24 mouse cellular contexts compared by ENCODE assay signal in the genomic region with DNA sequence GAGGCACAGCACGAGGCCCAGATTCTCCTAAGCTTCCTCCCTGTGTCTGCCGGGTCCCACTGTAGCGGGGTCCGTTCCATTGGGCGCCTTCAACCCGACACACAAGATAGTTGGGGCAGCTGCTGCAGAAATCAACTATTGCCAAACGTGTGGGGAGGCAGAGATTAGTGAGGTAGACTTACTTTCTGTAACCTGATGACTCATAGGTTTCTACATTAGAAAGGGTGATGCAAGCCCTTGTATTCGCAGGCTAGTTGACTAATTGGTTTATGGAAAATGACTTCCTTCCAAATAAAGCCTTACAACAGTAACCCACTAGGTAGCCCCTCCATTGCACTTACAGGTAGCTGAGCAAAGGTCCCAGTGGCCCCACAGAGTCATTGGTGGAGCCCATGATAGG. TPM values are rescaled to one million over a fixed set of nuclear protein-coding genes. Genes with fewer than 3 reads are reported as not detected.
A peak's percentile ranks its signal among the peaks of the same experiment; 100 is the strongest.
DNase-seq lines count a peak whose midpoint lies in the region; ATAC-seq and TF ChIP-seq lines count a peak whose summit lies in the region.
"Had no signal": no experiment of that assay in that cellular context is flagged by ENCODE, and none has a peak within 500 bp of the region (broad histone marks: within the 10 kb centered on the region; RNA-seq: fewer than 3 reads in every experiment).

No protein-coding gene starts in this region.

- H3K9ac ChIP-seq in heart, embryonic 11.5 days (ENCODE audit: low read depth, low read length) = no peak overlapping the region
- H3K9ac ChIP-seq: embryonic facial prominence, embryonic 13.5 days; heart, embryonic 15.5 days; hindbrain, embryonic 15.5 days had no signal

- 82% methylated on average over 8 of the region's 8 CpGs for WGBS in heart, embryonic 11.5 days (ENCODE audit: insufficient replicate concordance)

- in situ Hi-C loops in Patski (cut with MboI; ENCODE audit: low pct_unique_long_range_greater_than_20kb) = no loop called here

- ATAC-seq in Patski = peak; percentile 34
- ATAC-seq in megakaryocyte, adult 5-6 weeks (ENCODE audit: poor library complexity, severe bottlenecking) = peak; percentile 33
- ATAC-seq in heart, embryonic 11.5 days (replicated peaks; ENCODE audit: insufficient number of reproducible peaks, low FRiP score, low TSS enrichment) = no peak
- ATAC-seq: forebrain, embryonic 14.5 days; intestine, embryonic 16.5 days had no signal

- no peaks in the 10 kb centered on the region for H3K9me3 ChIP-seq in heart, embryonic 11.5 days (replicated peaks; ENCODE audit: control insufficient read depth, low read length)
- H3K9me3 ChIP-seq: embryonic facial prominence, embryonic 13.5 days; forebrain, embryonic 10.5 days; heart, embryonic 10.5 days; heart, embryonic 15.5 days; hindbrain, embryonic 15.5 days had no signal

- H3K27ac ChIP-seq in heart, embryonic 11.5 days (ENCODE audit: low read depth, low read length) = no peak overlapping the region
- H3K27ac ChIP-seq: embryonic facial prominence, embryonic 13.5 days; gastrocnemius, adult 2 months; heart, embryonic 10.5 days; heart, embryonic 15.5 days had no signal

- H3K4me3 ChIP-seq in heart, embryonic 11.5 days (ENCODE audit: low read depth, low read length) = no peak overlapping the region
- H3K4me3 ChIP-seq: embryonic facial prominence, embryonic 13.5 days; forebrain, embryonic 10.5 days; gastrocnemius, adult 2 months; heart, embryonic 10.5 days; heart, embryonic 15.5 days; hindbrain, embryonic 15.5 days had no signal

- no peaks in the 10 kb centered on the region for H3K27me3 ChIP-seq in Patski
- H3K27me3 ChIP-seq in heart, embryonic 11.5 days (ENCODE audit: control insufficient read depth, insufficient read depth, low read length) = no peaks in the 10 kb centered on the region
- H3K27me3 ChIP-seq: hindbrain, embryonic 15.5 days had no signal

- CTCF ChIA-PET in Patski (lab: Charles Lee) = interaction anchor here (1.0 kb wide), 1 partner anchor 10 kb away, joined by 3 read pairs; no protein-coding TSS in a partner anchor

- DNase-seq in 3134 (ENCODE audit: extremely low read depth, insufficient read length, low spot score) = peak; percentile 27
- DNase-seq in 416B (ENCODE audit: low read depth) = peak; percentile 74
- peak; percentile 35 for DNase-seq in Patski (ENCODE audit: low read depth, low spot score)
- DNase-seq in lung, adult 18-20 months = no peak
- no peak for DNase-seq in adrenal gland, postnatal 36 days
- DNase-seq: adrenal gland, postnatal 10 days; cerebellum, adult 11-12 months; cerebellum, adult 9-10 months; cerebellum, postnatal 36 days; gastrocnemius, adult 2 months; gastrocnemius, postnatal 25 days; heart, adult 18-20 months; heart, postnatal 14 days had no signal

- H3K36me3 ChIP-seq in heart, embryonic 11.5 days (ENCODE audit: control insufficient read depth, insufficient read depth, low read length) = no peaks in the 10 kb centered on the region
- H3K36me3 ChIP-seq: embryonic facial prominence, embryonic 13.5 days; forebrain, embryonic 10.5 days; heart, embryonic 10.5 days; heart, embryonic 15.5 days; hindbrain, embryonic 15.5 days had no signal

- H3K4me2 ChIP-seq in heart, embryonic 11.5 days = no peak overlapping the region
- H3K4me2 ChIP-seq: embryonic facial prominence, embryonic 13.5 days; heart, embryonic 15.5 days; hindbrain, embryonic 15.5 days had no signal

- POLR2A ChIA-PET in Patski (lab: Charles Lee) = interaction anchor here (1.1 kb wide), 1 partner anchor 15 kb away, joined by 3 read pairs; a partner anchor contains a TSS

- TF ChIP-seq CTCF in Patski (IDR thresholded peaks at IDR 0.05) = no peak

- H3K4me1 ChIP-seq in heart, embryonic 11.5 days (ENCODE audit: control insufficient read depth, insufficient read depth, low read length) = peaks cover 14% of the 10 kb centered on the region

RNA-seq across cellular contexts. Expression of a gene that starts 6.6 kb away (rescaled TPM):
- polyA plus RNA-seq in Patski (2021) = 0.13 TPM
- total RNA-seq in megakaryocyte, adult 5-6 weeks (2015) = 4.7 and 5.5 TPM in 2 replicates
- total RNA-seq in megakaryocyte, adult 5-6 weeks (2017) = 2.7 TPM in 2 replicates
- polyA plus RNA-seq in heart, embryonic 11.5 days (2014; fragmentation: Nextera tagmentation; extraction: Ambion mirVana) = 0.26 TPM in 1 of 2 replicates, not detected in the other
- not detected for total RNA-seq in adrenal gland, postnatal 36 days (2021)
- total RNA-seq: gastrocnemius, adult 2 months; gastrocnemius, postnatal 25 days; heart, adult 18-20 months; heart, postnatal 14 days; hematopoietic stem cell, adult 5-6 weeks had no signal
- polyA plus RNA-seq: C2C12; forebrain, embryonic 10.5 days; heart, embryonic 15.5 days had no signal

RNA-seq across cellular contexts. Expression of a gene that starts 15.3 kb away (rescaled TPM):
- polyA plus RNA-seq in Patski (2021) = 33.5 TPM
- 310 and 351 TPM in 2 replicates for total RNA-seq in megakaryocyte, adult 5-6 weeks (2015)
- 171 and 196 TPM in 2 replicates for total RNA-seq in megakaryocyte, adult 5-6 weeks (2017)
- 6.9 and 8.4 TPM in 2 replicates for polyA plus RNA-seq in heart, embryonic 11.5 days (2014; fragmentation: Nextera tagmentation; extraction: Ambion mirVana)
- 10 to 100 TPM; 17.5 to 19.6 TPM for total RNA-seq in adrenal gland, postnatal 36 days (2021)

RNA-seq across cellular contexts. Expression of a gene that starts 47.4 kb away (rescaled TPM):
- polyA plus RNA-seq in Patski (2021) = 0.33 TPM
- not detected in 2 replicates for total RNA-seq in megakaryocyte, adult 5-6 weeks (2015)
- total RNA-seq in megakaryocyte, adult 5-6 weeks (2017) = not detected in 2 replicates
- not detected in 2 replicates for polyA plus RNA-seq in heart, embryonic 11.5 days (2014; fragmentation: Nextera tagmentation; extraction: Ambion mirVana)
- total RNA-seq in adrenal gland, postnatal 36 days (2021) = not detected
- total RNA-seq: gastrocnemius, adult 2 months; gastrocnemius, postnatal 25 days; heart, adult 18-20 months; heart, postnatal 14 days; hematopoietic stem cell, adult 5-6 weeks had no signal
- polyA plus RNA-seq: embryonic facial prominence, embryonic 13.5 days; forebrain, embryonic 10.5 days; forebrain, embryonic 14.5 days; heart, embryonic 10.5 days; heart, embryonic 15.5 days; hindbrain, embryonic 15.5 days; intestine, embryonic 16.5 days had no signal

RNA-seq across cellular contexts. Expression of a gene that starts 47.6 kb away (rescaled TPM):
- polyA plus RNA-seq in Patski (2021) = 27.6 TPM
- total RNA-seq in megakaryocyte, adult 5-6 weeks (2015) = 21.6 and 32.1 TPM in 2 replicates
- total RNA-seq in megakaryocyte, adult 5-6 weeks (2017) = 38.3 and 50.1 TPM in 2 replicates
- 24.7 and 30.5 TPM in 2 replicates for polyA plus RNA-seq in heart, embryonic 11.5 days (2014; fragmentation: Nextera tagmentation; extraction: Ambion mirVana)
- total RNA-seq in adrenal gland, postnatal 36 days (2021) = 10 to 100 TPM; 30.6 to 33.8 TPM

Comparison
In these comparisons a context has a peak if more than half of its experiments do, and no peak if none do; other contexts are left out.
1. DNase-seq: peak in 3134 (single experiment), 416B (single experiment) and Patski (single experiment); none in lung, adult 18-20 months (0 of 2) and adrenal gland, postnatal 36 days (0 of 2).
2. RNA of a gene that starts 15.3 kb away (total RNA-seq): 171 to 351 TPM in megakaryocyte, adult 5-6 weeks; 17.5 to 19.6 TPM in adrenal gland, postnatal 36 days; every median in the first group is over 4 times any median in the second.